27 mouse cellular contexts compared by ENCODE assay signal in genomic region chr4:149550866-149551265, GRCm38 (mm10). TPM values are rescaled to one million over a fixed set of nuclear protein-coding genes. Genes with fewer than 3 reads are reported as not detected.
DNase-seq lines count a peak whose midpoint lies in the region; ATAC-seq and TF ChIP-seq lines count a peak whose summit lies in the region.
"Had no signal": no experiment of that assay in that cellular context is flagged by ENCODE, and none has a peak within 500 bp of the region (broad histone marks: within the 10 kb centered on the region; RNA-seq: fewer than 3 reads in every experiment).

No protein-coding gene starts in this region.

- no peak for ATAC-seq in hindbrain, embryonic 12.5 days (ENCODE audit: low FRiP score)
- ATAC-seq in hindbrain, postnatal 0 days, result no peak
- no peak for ATAC-seq in limb, embryonic 13.5 days (ENCODE audit: low FRiP score, low read depth)
- no peak for ATAC-seq in neural tube, embryonic 13.5 days (ENCODE audit: low read depth)
- ATAC-seq in neural tube, embryonic 15.5 days (ENCODE audit: low FRiP score), result no peak
- ATAC-seq in granulocyte monocyte progenitor cell, adult 5-6 weeks (replicated peaks; ENCODE audit: poor library complexity, severe bottlenecking), result no peak
- ATAC-seq: activated CD4-positive, CD25-positive, alpha-beta regulatory T cell, adult 4 months; CD4-positive, CD25-positive, alpha-beta regulatory T cell, adult 4 months; forebrain, embryonic 13.5 days; forebrain, embryonic 15.5 days; forebrain, postnatal 0 days; Patski had no signal

- no peak overlapping the region for H3K4me3 ChIP-seq in hindbrain, embryonic 12.5 days
- H3K4me3 ChIP-seq in hindbrain, postnatal 0 days (ENCODE audit: low read length), result no peak overlapping the region
- no peak overlapping the region for H3K4me3 ChIP-seq in limb, embryonic 13.5 days
- no peak overlapping the region for H3K4me3 ChIP-seq in limb, embryonic 10.5 days
- no peak overlapping the region for H3K4me3 ChIP-seq in neural tube, embryonic 13.5 days
- H3K4me3 ChIP-seq in neural tube, embryonic 15.5 days (replicated peaks), result no peak overlapping the region
- H3K4me3 ChIP-seq: embryonic facial prominence, embryonic 10.5 days; embryonic facial prominence, embryonic 12.5 days; forebrain, embryonic 13.5 days; forebrain, embryonic 15.5 days had no signal

- H3K27me3 ChIP-seq in hindbrain, embryonic 12.5 days, result no peaks in the 10 kb centered on the region
- H3K27me3 ChIP-seq in hindbrain, postnatal 0 days (ENCODE audit: insufficient read depth, low read length), result no peaks in the 10 kb centered on the region
- H3K27me3 ChIP-seq in limb, embryonic 13.5 days, result no peaks in the 10 kb centered on the region
- no peaks in the 10 kb centered on the region for H3K27me3 ChIP-seq in limb, embryonic 10.5 days (ENCODE audit: low read depth, poor library complexity, severe bottlenecking)
- H3K27me3 ChIP-seq in neural tube, embryonic 13.5 days, result no peaks in the 10 kb centered on the region
- H3K27me3 ChIP-seq in neural tube, embryonic 15.5 days (replicated peaks), result no peaks in the 10 kb centered on the region
- H3K27me3 ChIP-seq: CH12.LX; embryonic facial prominence, embryonic 12.5 days; forebrain, embryonic 13.5 days; forebrain, embryonic 15.5 days; Patski had no signal

- DNase-seq in hindbrain, postnatal 0 days (ENCODE audit: low spot score), result no peak
- no peak for DNase-seq in limb, embryonic 10.5 days (ENCODE audit: low spot score)
- peak; percentile 72 for DNase-seq in adipocyte (ENCODE audit: low spot score)
- DNase-seq: adrenal gland, adult 2 months; adrenal gland, postnatal 10 days; adrenal gland, postnatal 25 days; B cell, adult 2 months; cerebellum, adult 11 months; cerebellum, adult 18-20 months; cerebellum, adult 9-10 months; cerebellum, postnatal 10 days; cerebellum, postnatal 25 days; forebrain, postnatal 0 days had no signal

- no peak for TF ChIP-seq CTCF in hindbrain, postnatal 0 days (IDR thresholded peaks at IDR 0.05; ENCODE audit: low read depth)

- H3K36me3 ChIP-seq in hindbrain, embryonic 12.5 days, result peaks cover 22% of the 10 kb centered on the region
- H3K36me3 ChIP-seq in hindbrain, postnatal 0 days (ENCODE audit: insufficient read depth, low read length), result peaks cover 18% of the 10 kb centered on the region; the same call in 1 of the 2 replicates
- H3K36me3 ChIP-seq in limb, embryonic 13.5 days, result peaks cover 44% of the 10 kb centered on the region
- H3K36me3 ChIP-seq in limb, embryonic 10.5 days, result peaks cover 69% of the 10 kb centered on the region
- peaks cover 24% of the 10 kb centered on the region for H3K36me3 ChIP-seq in neural tube, embryonic 13.5 days
- H3K36me3 ChIP-seq in neural tube, embryonic 15.5 days, result peaks cover 17% of the 10 kb centered on the region
- H3K36me3 ChIP-seq: G1E had no signal

- H3K27ac ChIP-seq in hindbrain, embryonic 12.5 days, result no peak overlapping the region
- no peak overlapping the region for H3K27ac ChIP-seq in hindbrain, postnatal 0 days
- no peak overlapping the region for H3K27ac ChIP-seq in limb, embryonic 13.5 days
- no peak overlapping the region for H3K27ac ChIP-seq in limb, embryonic 10.5 days
- H3K27ac ChIP-seq in neural tube, embryonic 13.5 days (replicated peaks), result no peak overlapping the region
- H3K27ac ChIP-seq in neural tube, embryonic 15.5 days (replicated peaks), result no peak overlapping the region
- H3K27ac ChIP-seq: embryonic facial prominence, embryonic 10.5 days; embryonic facial prominence, embryonic 12.5 days; forebrain, embryonic 13.5 days; forebrain, embryonic 15.5 days had no signal

- peaks cover 8% of the 10 kb centered on the region; the same call in 1 of the 2 replicates for H3K4me1 ChIP-seq in hindbrain, embryonic 12.5 days
- H3K4me1 ChIP-seq in hindbrain, postnatal 0 days (ENCODE audit: insufficient read depth, low read length), result no peaks in the 10 kb centered on the region
- H3K4me1 ChIP-seq in limb, embryonic 13.5 days, result no peaks in the 10 kb centered on the region
- no peaks in the 10 kb centered on the region for H3K4me1 ChIP-seq in limb, embryonic 10.5 days
- H3K4me1 ChIP-seq in neural tube, embryonic 13.5 days (replicated peaks), result peaks cover 12% of the 10 kb centered on the region
- H3K4me1 ChIP-seq in neural tube, embryonic 15.5 days, result no peaks in the 10 kb centered on the region
- H3K4me1 ChIP-seq: embryonic facial prominence, embryonic 12.5 days; forebrain, embryonic 15.5 days had no signal

- 83% methylated on average over 5 of the region's 5 CpGs for WGBS in hindbrain, embryonic 12.5 days
- WGBS in hindbrain, postnatal 0 days, result 65% methylated on average over 5 of the region's 5 CpGs
- WGBS in limb, embryonic 13.5 days, result 81% methylated on average over 5 of the region's 5 CpGs
- 85% methylated on average over 5 of the region's 5 CpGs for WGBS in limb, embryonic 10.5 days
- WGBS in neural tube, embryonic 13.5 days, result 79% methylated on average over 5 of the region's 5 CpGs
- 79% methylated on average over 5 of the region's 5 CpGs for WGBS in neural tube, embryonic 15.5 days

- no peak overlapping the region for H3K4me2 ChIP-seq in hindbrain, embryonic 12.5 days (replicated peaks)
- no peak overlapping the region for H3K4me2 ChIP-seq in hindbrain, postnatal 0 days (ENCODE audit: low read depth, low read length)
- no peak overlapping the region for H3K4me2 ChIP-seq in limb, embryonic 13.5 days (replicated peaks)
- H3K4me2 ChIP-seq in neural tube, embryonic 13.5 days, result no peak overlapping the region
- H3K4me2 ChIP-seq in neural tube, embryonic 15.5 days, result no peak overlapping the region
- H3K4me2 ChIP-seq: embryonic facial prominence, embryonic 12.5 days; forebrain, embryonic 13.5 days; forebrain, embryonic 15.5 days had no signal

- no peaks in the 10 kb centered on the region for H3K9me3 ChIP-seq in hindbrain, embryonic 12.5 days (replicated peaks)
- H3K9me3 ChIP-seq in hindbrain, postnatal 0 days (ENCODE audit: low read length), result no peaks in the 10 kb centered on the region
- H3K9me3 ChIP-seq in limb, embryonic 13.5 days, result no peaks in the 10 kb centered on the region
- no peaks in the 10 kb centered on the region for H3K9me3 ChIP-seq in limb, embryonic 10.5 days (replicated peaks)
- no peaks in the 10 kb centered on the region for H3K9me3 ChIP-seq in neural tube, embryonic 13.5 days
- no peaks in the 10 kb centered on the region for H3K9me3 ChIP-seq in neural tube, embryonic 15.5 days (replicated peaks)
- H3K9me3 ChIP-seq: embryonic facial prominence, embryonic 10.5 days; embryonic facial prominence, embryonic 12.5 days; forebrain, embryonic 13.5 days; forebrain, embryonic 15.5 days; G1E had no signal

- peak overlapping the region; percentile 8; the same call in 1 of the 2 replicates for H3K9ac ChIP-seq in hindbrain, embryonic 12.5 days
- no peak overlapping the region for H3K9ac ChIP-seq in hindbrain, postnatal 0 days (replicated peaks; ENCODE audit: low read length)
- 0 out of 2 replicates have a peak overlapping the region, but pooled peaks have one; percentile 20 for H3K9ac ChIP-seq in limb, embryonic 13.5 days
- H3K9ac ChIP-seq in neural tube, embryonic 13.5 days, result 0 out of 2 replicates have a peak overlapping the region, but pooled peaks have one; percentile 22
- H3K9ac ChIP-seq in neural tube, embryonic 15.5 days (replicated peaks), result no peak overlapping the region
- H3K9ac ChIP-seq: embryonic facial prominence, embryonic 12.5 days; forebrain, embryonic 13.5 days; forebrain, embryonic 15.5 days; forebrain, postnatal 0 days had no signal

RNA-seq across cellular contexts. Expression of gene Ctnnbip1, which starts 32.8 kb away (rescaled TPM):
- 79.0 and 87.1 TPM in 2 replicates for polyA plus RNA-seq in hindbrain, embryonic 12.5 days (2016; fragmentation: Nextera tagmentation; extraction: Ambion mirVana)
- 94.1 and 112 TPM in 2 replicates for total RNA-seq in hindbrain, postnatal 0 days (2014; rRNA removed)
- polyA plus RNA-seq in hindbrain, postnatal 0 days (2015; fragmentation: Nextera tagmentation; extraction: Ambion mirVana), result 105 and 109 TPM in 2 replicates
- polyA plus RNA-seq in limb, embryonic 13.5 days (2015; fragmentation: Nextera tagmentation; extraction: Ambion mirVana), result 80.3 and 83.9 TPM in 2 replicates
- 67.1 and 78.4 TPM in 2 replicates for polyA plus RNA-seq in limb, embryonic 10.5 days (2016; fragmentation: Nextera tagmentation; extraction: Ambion mirVana)
- 78.3 and 79.0 TPM in 2 replicates for polyA plus RNA-seq in neural tube, embryonic 13.5 days (2015; fragmentation: Nextera tagmentation; extraction: Ambion mirVana)
- polyA plus RNA-seq in neural tube, embryonic 15.5 days (2015; fragmentation: Nextera tagmentation; extraction: Ambion mirVana), result 92.7 and 103 TPM in 2 replicates
- total RNA-seq in granulocyte monocyte progenitor cell, adult 5-6 weeks (2014; fragmentation: Nextera tagmentation), result 3.5 and 8.7 TPM in 2 replicates
- 2.8 and 4.6 TPM in 2 replicates for total RNA-seq in granulocyte monocyte progenitor cell, adult 5-6 weeks (2017)

RNA-seq across cellular contexts. Expression of gene Clstn1, which starts 35.4 kb away (rescaled TPM):
- 135 and 138 TPM in 2 replicates for polyA plus RNA-seq in hindbrain, embryonic 12.5 days (2016; fragmentation: Nextera tagmentation; extraction: Ambion mirVana)
- 590 and 603 TPM in 2 replicates for total RNA-seq in hindbrain, postnatal 0 days (2014; rRNA removed)
- polyA plus RNA-seq in hindbrain, postnatal 0 days (2015; fragmentation: Nextera tagmentation; extraction: Ambion mirVana), result 193 and 206 TPM in 2 replicates
- 45.2 and 48.1 TPM in 2 replicates for polyA plus RNA-seq in limb, embryonic 13.5 days (2015; fragmentation: Nextera tagmentation; extraction: Ambion mirVana)
- polyA plus RNA-seq in limb, embryonic 10.5 days (2016; fragmentation: Nextera tagmentation; extraction: Ambion mirVana), result 34.8 and 41.2 TPM in 2 replicates
- 131 and 142 TPM in 2 replicates for polyA plus RNA-seq in neural tube, embryonic 13.5 days (2015; fragmentation: Nextera tagmentation; extraction: Ambion mirVana)
- polyA plus RNA-seq in neural tube, embryonic 15.5 days (2015; fragmentation: Nextera tagmentation; extraction: Ambion mirVana), result 142 and 188 TPM in 2 replicates
- 0.90 and 3.0 TPM in 2 replicates for total RNA-seq in granulocyte monocyte progenitor cell, adult 5-6 weeks (2014; fragmentation: Nextera tagmentation)
- total RNA-seq in granulocyte monocyte progenitor cell, adult 5-6 weeks (2017), result 3.0 and 3.2 TPM in 2 replicates

Comparison
In these comparisons a context has a peak if more than half of its experiments do, and no peak if none do; other contexts are left out.
1. H3K9ac ChIP-seq: peak in hindbrain, embryonic 12.5 days (single experiment), limb, embryonic 13.5 days (single experiment) and neural tube, embryonic 13.5 days (single experiment); none in hindbrain, postnatal 0 days (single experiment) and neural tube, embryonic 15.5 days (single experiment).